Mouse (Mus musculus): ENCODE results near the gene Il1rn.

GRCm38 (mm10) chr2:24378747-24379450 is 42.2 kb downstream of the Il1rn start:
- TF ChIP-seq POLR2A (IDR thresholded peaks at IDR 0.05; ENCODE audit: low read depth, low read length), result no peak
- TF ChIP-seq CTCF (IDR thresholded peaks at IDR 0.05; ENCODE audit: borderline replicate concordance, insufficient read depth, low read length), result no peak
